Mouse (Mus musculus): ENCODE measurements at regions not wholly inside any gene's neighbourhood (a gene's known extent, or its start where the extent isn't known, plus 50 kb on each side); places are given as distances from the start of the nearest gene placed in this dataset.

GRCm38 (mm10) chr15:60333573-60334306 is 317.3 kb upstream of the 4933412E24Rik start:
- no peaks in the 10 kb centered on the region for H3K9me3 ChIP-seq (ENCODE audit: control insufficient read depth, low read length)
- no peak for ATAC-seq (ENCODE audit: insufficient number of reproducible peaks, insufficient read depth, low FRiP score, low read depth)
- no peak overlapping the region for H3K9ac ChIP-seq (ENCODE audit: low read length)
- H3K4me3 ChIP-seq (ENCODE audit: control insufficient read depth in 1 of 2, insufficient read depth in 1 of 2, low read depth in 1 of 2, low read length in 2 of 2): no peak overlapping the region
- H3K27me3 ChIP-seq (ENCODE audit: control insufficient read depth, insufficient read depth, low read length): no peaks in the 10 kb centered on the region
- no peaks in the 10 kb centered on the region for H3K36me3 ChIP-seq (ENCODE audit: control insufficient read depth, insufficient read depth, low read length)
- WGBS: 69% methylated on average over 5 of the region's 5 CpGs
- H3K4me1 ChIP-seq (ENCODE audit: control insufficient read depth in 2 of 2, insufficient read depth in 2 of 2, low read length in 2 of 2): no peaks in the 10 kb centered on the region
- no peak overlapping the region for H3K27ac ChIP-seq (replicated peaks in 1 of 2; ENCODE audit: control insufficient read depth in 1 of 2, insufficient read depth in 1 of 2, low read depth in 2 of 2, low read length in 2 of 2)
- H3K4me2 ChIP-seq (ENCODE audit: low read length): no peak overlapping the region

- Histone ChIP-seq H3K4me3 (ENCODE audit: control insufficient read depth in 1 of 2, insufficient read depth in 1 of 2, low read depth in 1 of 2, low read length in 2 of 2) (no peak overlapping the region), H3K36me3 (ENCODE audit: control insufficient read depth, insufficient read depth, low read length) (no peaks in the 10 kb centered on the region), H3K4me1 (ENCODE audit: control insufficient read depth in 2 of 2, insufficient read depth in 2 of 2, low read length in 2 of 2) (no peaks in the 10 kb centered on the region), H3K9me3 (ENCODE audit: control insufficient read depth, low read length) (no peaks in the 10 kb centered on the region), H3K4me2 (ENCODE audit: low read length) (no peak overlapping the region), H3K27me3 (ENCODE audit: control insufficient read depth, insufficient read depth, low read length) (no peaks in the 10 kb centered on the region), H3K9ac (ENCODE audit: low read length) (no peak overlapping the region), H3K27ac (replicated peaks in 1 of 2; ENCODE audit: control insufficient read depth in 1 of 2, insufficient read depth in 1 of 2, low read depth in 2 of 2, low read length in 2 of 2) (no peak overlapping the region)
- no peak for ATAC-seq (ENCODE audit: insufficient number of reproducible peaks, insufficient read depth, low FRiP score, low read depth)
- 87% methylated on average over 2 of the region's 2 CpGs for WGBS
These were observed 301.2 kb upstream of the 4933412E24Rik start for GRCm38 (mm10) chr15:60317577-60317976.

GRCm38 (mm10) chr15:60315210-60315609 is 298.8 kb upstream of the 4933412E24Rik start:
- Histone ChIP-seq H3K9me3 (ENCODE audit: control insufficient read depth, low read length) (no peaks in the 10 kb centered on the region), H3K4me2 (ENCODE audit: low read length) (no peak overlapping the region), H3K36me3 (ENCODE audit: control insufficient read depth, insufficient read depth, low read length) (no peaks in the 10 kb centered on the region), H3K27me3 (ENCODE audit: control insufficient read depth, insufficient read depth, low read length) (no peaks in the 10 kb centered on the region), H3K4me3 (ENCODE audit: control insufficient read depth in 1 of 2, insufficient read depth in 1 of 2, low read depth in 1 of 2, low read length in 2 of 2) (no peak overlapping the region), H3K9ac (ENCODE audit: low read length) (no peak overlapping the region), H3K4me1 (ENCODE audit: control insufficient read depth in 2 of 2, insufficient read depth in 2 of 2, low read length in 2 of 2) (no peaks in the 10 kb centered on the region), H3K27ac (replicated peaks in 1 of 2; ENCODE audit: control insufficient read depth in 1 of 2, insufficient read depth in 1 of 2, low read depth in 2 of 2, low read length in 2 of 2) (no peak overlapping the region)
- no peak for ATAC-seq (ENCODE audit: insufficient number of reproducible peaks, insufficient read depth, low FRiP score, low read depth)
- WGBS: 71% methylated on average over 5 of the region's 5 CpGs

- Histone ChIP-seq H3K9ac (ENCODE audit: low read length) (no peak overlapping the region), H3K27ac (replicated peaks in 1 of 2; ENCODE audit: control insufficient read depth in 1 of 2, insufficient read depth in 1 of 2, low read depth in 2 of 2, low read length in 2 of 2) (no peak overlapping the region), H3K36me3 (ENCODE audit: control insufficient read depth, insufficient read depth, low read length) (no peaks in the 10 kb centered on the region), H3K27me3 (ENCODE audit: control insufficient read depth, insufficient read depth, low read length) (no peaks in the 10 kb centered on the region), H3K4me3 (ENCODE audit: control insufficient read depth in 1 of 2, insufficient read depth in 1 of 2, low read depth in 1 of 2, low read length in 2 of 2) (no peak overlapping the region), H3K9me3 (ENCODE audit: control insufficient read depth, low read length) (no peaks in the 10 kb centered on the region), H3K4me1 (ENCODE audit: control insufficient read depth in 2 of 2, insufficient read depth in 2 of 2, low read length in 2 of 2) (no peaks in the 10 kb centered on the region), H3K4me2 (ENCODE audit: low read length) (no peak overlapping the region)
- ATAC-seq (ENCODE audit: insufficient number of reproducible peaks, insufficient read depth, low FRiP score, low read depth): no peak
- 70% methylated on average over 3 of the region's 3 CpGs for WGBS
These were observed 293.5 kb upstream of the 4933412E24Rik start for GRCm38 (mm10) chr15:60309909-60310308.

GRCm38 (mm10) chr15:60308968-60309367 is 292.6 kb upstream of the 4933412E24Rik start:
- Histone ChIP-seq H3K9me3 (ENCODE audit: control insufficient read depth, low read length) (no peaks in the 10 kb centered on the region), H3K4me2 (ENCODE audit: low read length) (no peak overlapping the region), H3K4me1 (ENCODE audit: control insufficient read depth in 2 of 2, insufficient read depth in 2 of 2, low read length in 2 of 2) (no peaks in the 10 kb centered on the region), H3K27me3 (ENCODE audit: control insufficient read depth, insufficient read depth, low read length) (no peaks in the 10 kb centered on the region), H3K9ac (ENCODE audit: low read length) (no peak overlapping the region), H3K4me3 (ENCODE audit: control insufficient read depth in 1 of 2, insufficient read depth in 1 of 2, low read depth in 1 of 2, low read length in 2 of 2) (no peak overlapping the region), H3K36me3 (ENCODE audit: control insufficient read depth, insufficient read depth, low read length) (no peaks in the 10 kb centered on the region), H3K27ac (replicated peaks in 1 of 2; ENCODE audit: control insufficient read depth in 1 of 2, insufficient read depth in 1 of 2, low read depth in 2 of 2, low read length in 2 of 2) (no peak overlapping the region)
- 81% methylated on average over 1 of the region's 1 CpGs for WGBS
- ATAC-seq (ENCODE audit: insufficient number of reproducible peaks, insufficient read depth, low FRiP score, low read depth): no peak

- Histone ChIP-seq H3K9ac (ENCODE audit: low read length) (no peak overlapping the region), H3K4me1 (ENCODE audit: control insufficient read depth in 2 of 2, insufficient read depth in 2 of 2, low read length in 2 of 2) (no peaks in the 10 kb centered on the region), H3K9me3 (ENCODE audit: control insufficient read depth, low read length) (no peaks in the 10 kb centered on the region), H3K4me3 (ENCODE audit: control insufficient read depth in 1 of 2, insufficient read depth in 1 of 2, low read depth in 1 of 2, low read length in 2 of 2) (no peak overlapping the region), H3K36me3 (ENCODE audit: control insufficient read depth, insufficient read depth, low read length) (no peaks in the 10 kb centered on the region), H3K27ac (replicated peaks in 1 of 2; ENCODE audit: control insufficient read depth in 1 of 2, insufficient read depth in 1 of 2, low read depth in 2 of 2, low read length in 2 of 2) (no peak overlapping the region), H3K4me2 (ENCODE audit: low read length) (no peak overlapping the region), H3K27me3 (ENCODE audit: control insufficient read depth, insufficient read depth, low read length) (no peaks in the 10 kb centered on the region)
- no peak for ATAC-seq (ENCODE audit: insufficient number of reproducible peaks, insufficient read depth, low FRiP score, low read depth)
- WGBS: 91% methylated on average over 2 of the region's 2 CpGs
These were observed 291.7 kb upstream of the 4933412E24Rik start for GRCm38 (mm10) chr15:60308126-60308525.

GRCm38 (mm10) chr15:60303501-60303900 is 287.1 kb upstream of the 4933412E24Rik start:
- Histone ChIP-seq H3K4me3 (ENCODE audit: control insufficient read depth in 1 of 2, insufficient read depth in 1 of 2, low read depth in 1 of 2, low read length in 2 of 2) (no peak overlapping the region), H3K4me1 (ENCODE audit: control insufficient read depth in 2 of 2, insufficient read depth in 2 of 2, low read length in 2 of 2) (no peaks in the 10 kb centered on the region), H3K27ac (replicated peaks in 1 of 2; ENCODE audit: control insufficient read depth in 1 of 2, insufficient read depth in 1 of 2, low read depth in 2 of 2, low read length in 2 of 2) (no peak overlapping the region), H3K9ac (ENCODE audit: low read length) (no peak overlapping the region), H3K9me3 (ENCODE audit: control insufficient read depth, low read length) (no peaks in the 10 kb centered on the region), H3K36me3 (ENCODE audit: control insufficient read depth, insufficient read depth, low read length) (no peaks in the 10 kb centered on the region), H3K27me3 (ENCODE audit: control insufficient read depth, insufficient read depth, low read length) (no peaks in the 10 kb centered on the region), H3K4me2 (ENCODE audit: low read length) (no peak overlapping the region)
- no peak for ATAC-seq (ENCODE audit: insufficient number of reproducible peaks, insufficient read depth, low FRiP score, low read depth)
- WGBS: 76% methylated on average over 4 of the region's 4 CpGs

GRCm38 (mm10) chr15:60301939-60302338 is 285.5 kb upstream of the 4933412E24Rik start:
- 71% methylated on average over 4 of the region's 4 CpGs for WGBS
- H3K9ac ChIP-seq (ENCODE audit: low read length): no peak overlapping the region
- H3K4me2 ChIP-seq (ENCODE audit: low read length): no peak overlapping the region
- H3K36me3 ChIP-seq (ENCODE audit: control insufficient read depth, insufficient read depth, low read length): no peaks in the 10 kb centered on the region
- no peaks in the 10 kb centered on the region for H3K4me1 ChIP-seq (ENCODE audit: control insufficient read depth in 2 of 2, insufficient read depth in 2 of 2, low read length in 2 of 2)
- no peaks in the 10 kb centered on the region for H3K27me3 ChIP-seq (ENCODE audit: control insufficient read depth, insufficient read depth, low read length)
- ATAC-seq (ENCODE audit: insufficient number of reproducible peaks, insufficient read depth, low FRiP score, low read depth): no peak
- H3K4me3 ChIP-seq (ENCODE audit: control insufficient read depth in 1 of 2, insufficient read depth in 1 of 2, low read depth in 1 of 2, low read length in 2 of 2): no peak overlapping the region
- no peak overlapping the region for H3K27ac ChIP-seq (replicated peaks in 1 of 2; ENCODE audit: control insufficient read depth in 1 of 2, insufficient read depth in 1 of 2, low read depth in 2 of 2, low read length in 2 of 2)
- H3K9me3 ChIP-seq (ENCODE audit: control insufficient read depth, low read length): no peaks in the 10 kb centered on the region

Data from heart, embryonic 14.5 days (tissue).